Mouse (Mus musculus) c-Kit-positive CD71-positive TER-119-positive erythroid progenitor cells, embryonic 14.5 days (primary cell): Measurements from ENCODE around the gene Slc6a4.
"Not testable (repeated sequence)": the region's sequence is repeated elsewhere in the genome, so short reads cannot be mapped to it uniquely, and the experiment has no call there.

Source experiments
- DNase-seq: peaks from one replicate; pipeline ENCODE4 v3.0.0-alpha.2; 2013; ENCODE audit warnings: low spot score

The Slc6a4 gene

GRCm38 (mm10) chr11:77018046-77018445, 19.6 kb downstream of the Slc6a4 start:
- DNase-seq, result no peak

DNA sequence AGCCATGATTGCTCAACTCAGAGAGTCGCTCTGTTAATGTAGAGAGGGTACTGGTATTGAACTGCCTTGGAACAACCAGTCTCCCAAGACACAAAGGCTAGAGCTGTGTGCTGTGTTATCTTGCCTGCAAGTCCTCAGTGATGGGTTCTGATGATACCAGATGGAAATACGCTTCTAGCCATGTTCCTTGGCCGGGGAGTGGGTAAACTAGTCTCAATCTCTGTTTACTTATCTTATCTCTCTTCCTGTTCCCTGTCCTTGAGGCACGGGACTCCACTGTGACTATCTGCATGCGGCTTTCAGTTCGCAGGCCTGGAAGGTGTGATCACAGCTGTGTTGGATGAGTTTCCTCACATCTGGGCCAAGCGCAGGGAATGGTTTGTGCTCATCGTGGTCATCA, 21.1 kb downstream of the Slc6a4 start:
- DNase-seq, result no peak

DNA sequence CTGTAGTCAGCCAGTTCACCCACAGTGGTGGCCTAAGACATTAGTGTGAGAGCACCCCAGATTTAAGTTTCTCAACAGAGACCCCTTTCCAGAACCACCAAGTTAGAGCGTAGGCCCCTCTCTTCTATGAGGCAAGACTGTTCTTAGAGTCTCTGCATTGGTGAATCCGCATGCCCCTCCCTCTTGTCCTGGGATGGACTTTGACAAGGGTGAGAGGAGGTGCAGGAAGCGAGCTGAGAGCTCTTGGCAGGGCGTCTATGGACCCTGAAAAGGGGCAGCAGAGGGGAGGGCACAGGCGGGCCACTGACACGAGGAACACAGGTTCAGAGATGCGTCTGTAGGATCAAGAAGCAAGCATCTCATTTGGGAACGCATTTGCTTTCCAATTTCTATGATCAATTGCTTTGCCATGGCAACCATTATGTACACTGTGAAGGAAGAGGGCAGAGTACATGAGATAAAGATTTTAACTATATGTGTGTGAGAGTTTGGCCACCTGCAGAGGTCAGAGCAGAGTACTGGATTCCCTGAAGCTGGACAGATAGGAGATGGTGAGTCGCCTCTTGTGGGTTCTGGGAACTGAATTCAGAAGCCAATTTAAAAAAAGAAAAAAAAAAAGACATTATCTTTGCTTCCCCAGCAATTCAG, 23.5 kb downstream of the Slc6a4 start:
- no peak for DNase-seq

- no peak for DNase-seq
These were observed 28.2 kb downstream of the Slc6a4 start for GRCm38 (mm10) chr11:77026559-77026958.

GRCm38 (mm10) chr11:77028157-77028556, 29.8 kb downstream of the Slc6a4 start:
- DNase-seq, result no peak

DNA sequence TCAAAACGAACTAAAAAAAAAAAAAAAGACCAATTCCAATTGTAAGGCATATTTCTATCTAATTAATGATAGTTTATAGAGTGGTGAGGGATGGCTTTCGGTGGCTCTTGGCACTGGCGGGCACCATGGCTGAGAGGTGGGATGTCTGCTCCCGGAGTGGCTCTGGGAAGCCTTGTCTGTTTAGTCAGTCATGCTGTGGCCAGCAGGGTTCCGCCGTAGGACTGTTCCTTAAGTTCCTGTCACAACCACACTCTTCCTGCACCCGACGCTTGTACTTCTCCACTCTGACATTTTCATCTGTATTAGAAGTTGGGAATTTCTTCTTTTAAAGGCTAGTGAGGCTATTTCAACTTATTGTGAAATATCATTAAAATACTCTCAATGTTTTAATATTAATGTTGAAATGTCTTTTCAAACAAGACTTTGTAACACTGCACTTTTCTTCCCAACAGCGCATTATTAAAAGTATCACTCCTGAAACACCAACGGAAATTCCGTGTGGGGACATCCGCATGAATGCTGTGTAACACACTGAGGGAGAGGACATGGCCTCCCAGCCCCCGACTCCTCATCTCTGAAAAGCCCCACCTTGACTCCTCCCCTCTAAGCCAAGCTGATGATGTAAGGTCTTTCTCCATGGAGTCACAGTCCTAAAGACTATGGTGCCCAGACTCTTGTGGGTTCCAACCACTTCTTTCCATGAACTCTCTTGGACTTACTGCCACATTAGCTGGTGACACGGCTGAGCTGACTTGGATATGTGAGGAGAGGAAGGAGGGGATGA, 32.9 kb downstream of the Slc6a4 start:
- DNase-seq, result no peak

DNA sequence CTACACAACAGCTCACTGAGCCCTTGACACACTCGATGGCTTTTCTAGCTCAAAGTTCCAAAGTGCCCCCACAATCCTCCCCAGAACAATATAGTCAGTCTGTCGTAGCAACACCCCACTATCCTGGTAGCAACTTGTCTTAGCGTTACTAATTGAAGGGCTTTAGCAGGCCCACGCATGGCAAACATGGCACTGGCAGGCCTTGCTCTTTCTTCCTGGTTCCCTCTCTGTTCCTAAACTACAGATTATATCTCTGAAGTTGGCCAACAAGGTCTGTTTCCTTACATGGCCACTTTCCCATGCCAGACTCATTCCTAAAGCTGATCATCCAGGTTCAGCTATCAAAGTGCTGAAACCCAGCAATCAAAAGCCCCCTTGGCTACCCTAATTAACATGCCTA, 43.5 kb downstream of the Slc6a4 start:
- no peak for DNase-seq

DNA sequence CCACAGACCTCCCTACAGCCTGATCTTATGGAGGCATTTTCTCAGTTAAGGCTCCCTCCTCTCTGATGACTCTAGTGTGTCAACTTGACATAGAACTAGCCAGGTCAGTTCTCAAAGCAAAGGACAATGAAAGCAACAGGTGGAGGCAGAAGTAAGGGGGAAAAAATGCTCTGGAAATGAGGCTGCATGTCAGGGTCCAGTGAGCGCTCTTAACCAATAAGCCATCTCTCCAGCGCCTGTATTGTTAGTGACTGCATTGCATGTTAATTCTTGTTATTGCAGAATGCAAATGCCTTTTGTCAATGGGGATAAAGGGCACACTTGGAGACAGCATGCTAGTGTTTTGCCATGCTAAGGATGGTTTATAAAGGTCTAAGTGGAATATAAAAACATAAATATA, 44.4 kb downstream of the Slc6a4 start:
- DNase-seq, result no peak

GRCm38 (mm10) chr11:77061951-77062350, 63.5 kb downstream of the Slc6a4 start:
- DNase-seq, result no peak

DNA sequence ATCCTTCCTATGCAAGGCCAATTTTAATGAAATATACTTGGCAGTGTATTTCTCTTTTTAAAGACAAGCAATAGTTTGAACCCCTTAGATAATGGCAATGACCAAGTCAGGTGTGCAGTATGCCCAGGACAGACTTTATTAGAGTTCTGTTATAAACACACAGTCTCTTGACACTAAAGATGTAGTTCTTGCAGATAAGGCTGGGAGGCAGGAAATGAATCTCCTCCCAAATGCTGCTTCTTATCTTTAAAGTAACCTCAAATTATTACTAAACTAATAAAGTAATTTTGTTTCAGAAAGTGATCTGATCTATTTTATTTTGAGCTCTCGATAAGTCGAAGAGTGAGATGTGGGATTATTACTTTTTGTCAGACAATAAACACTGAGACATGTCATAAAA, 65.0 kb downstream of the Slc6a4 start:
- no peak for DNase-seq

GRCm38 (mm10) chr11:77068825-77069224, 70.4 kb downstream of the Slc6a4 start:
- DNase-seq, result no peak

DNA sequence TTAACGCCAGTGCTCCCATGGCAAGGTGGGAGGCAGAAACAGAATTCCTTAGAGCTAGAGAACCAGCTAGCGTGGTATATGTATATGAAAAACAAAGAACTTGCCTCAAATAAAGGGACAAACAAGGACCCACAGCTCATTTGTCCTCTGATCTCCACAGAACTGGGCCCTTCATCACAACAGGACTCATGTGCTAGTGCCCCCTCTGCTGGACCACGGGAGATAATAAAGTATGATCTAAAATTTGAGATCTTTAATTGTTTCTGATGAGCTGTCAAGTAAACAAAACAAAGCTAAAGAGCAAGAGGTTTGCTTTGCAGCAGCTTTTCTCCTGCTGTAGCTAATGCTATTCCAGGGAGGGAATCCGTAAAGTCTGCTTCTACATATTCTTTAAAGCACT, 72.3 kb downstream of the Slc6a4 start:
- DNase-seq, result peak; percentile 3

DNA sequence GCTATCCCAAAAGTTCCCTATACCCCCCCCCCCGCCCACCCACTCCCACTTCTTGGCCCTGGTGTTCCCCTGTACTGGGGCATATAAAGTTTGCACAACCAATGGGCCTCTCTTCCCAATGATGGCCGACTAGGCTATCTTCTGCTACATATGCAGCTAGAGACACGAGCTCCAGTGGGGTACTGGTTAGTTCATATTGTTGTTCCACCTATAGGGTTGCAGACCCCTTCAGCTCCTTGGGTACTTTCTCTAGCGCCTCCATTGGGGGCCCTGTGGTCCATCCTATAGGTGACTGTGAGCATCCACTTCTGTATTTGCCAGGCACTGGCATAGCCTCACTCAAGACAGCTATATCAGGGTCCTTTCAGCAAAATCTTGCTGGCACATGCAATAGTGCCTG, 78.9 kb downstream of the Slc6a4 start:
- DNase-seq, result not testable (repeated sequence)

- DNase-seq, result no peak
These were observed 79.4 kb downstream of the Slc6a4 start for GRCm38 (mm10) chr11:77077792-77078191.

- peak; percentile 86 for DNase-seq
These were observed 80.1 kb downstream of the Slc6a4 start, which contains the start of gene Nsrp1 for GRCm38 (mm10) chr11:77078273-77079134. Nsrp1 (minus strand) TSS chr11:77078435.

- no peak for DNase-seq
These were observed 81.0 kb downstream of the Slc6a4 start for GRCm38 (mm10) chr11:77079361-77079760.
